11 mouse cellular contexts compared by ENCODE assay signal in genomic region chr5:39305794-39306193, GRCm38 (mm10).
"Had no signal": no experiment of that assay in that cellular context is flagged by ENCODE, and none has a peak within 500 bp of the region (broad histone marks: within the 10 kb centered on the region; RNA-seq: fewer than 3 reads in every experiment).

No protein-coding gene starts in this region.

- ATAC-seq: liver, embryonic 12.5 days had no signal

- DNase-seq: kidney, postnatal 10 days; kidney, postnatal 4 days; lung, embryonic 14.5 days; lung, postnatal 10 days; lung, postnatal 4 days; midbrain, embryonic 14.5 days; right cerebral cortex, adult 18-20 months; right cerebral cortex, postnatal 25 days; thymus, adult 2 months; thymus, postnatal 36 days had no signal
